Mouse (Mus musculus) G1E (cell line): ENCODE measurements around the gene Slc36a4.

ENCODE experiments used
- CTCF ChIP-seq: IDR thresholded peaks from 2 replicates; pipeline ENCODE4 v1.5.1; 2012; ENCODE audit warnings: low read depth, low read length, inconsistent platforms, mixed read lengths
- GATA1 ChIP-seq: IDR thresholded peaks from 2 replicates; pipeline ENCODE4 v1.6.1; 2012; ENCODE audit warnings: borderline replicate concordance, low read length, inconsistent platforms, mixed read lengths
- TAL1 ChIP-seq: conservative IDR thresholded peaks from 2 replicates; pipeline ENCODE4 v1.6.1; 2012; ENCODE audit warnings: low read depth, low read length, inconsistent platforms, mixed read lengths

- TF ChIP-seq CTCF (no peak), TAL1 (no peak), GATA1 (no peak)
Measured at GRCm38 (mm10) chr9:15748383-15748782, 38.8 kb downstream of the Slc36a4 start.
